26 mouse cellular contexts compared by ENCODE assay signal in genomic region chr17:49240097-49240496, GRCm38 (mm10).
A peak's percentile ranks its signal among the peaks of the same experiment; 100 is the strongest.
DNase-seq lines count a peak whose midpoint lies in the region; ATAC-seq and TF ChIP-seq lines count a peak whose summit lies in the region.
"Had no signal": no experiment of that assay in that cellular context is flagged by ENCODE, and none has a peak within 500 bp of the region (broad histone marks: within the 10 kb centered on the region; RNA-seq: fewer than 3 reads in every experiment).

No protein-coding gene starts in this region.

- peaks cover 15% of the 10 kb centered on the region for H3K4me1 ChIP-seq in limb, embryonic 15.5 days
- no peaks in the 10 kb centered on the region for H3K4me1 ChIP-seq in limb, embryonic 10.5 days
- H3K4me1 ChIP-seq: embryonic facial prominence, embryonic 13.5 days; embryonic facial prominence, embryonic 15.5 days; forebrain, embryonic 10.5 days; forebrain, embryonic 12.5 days had no signal

- DNase-seq in cerebellum, postnatal 14 days: peak; percentile 45 to 54
- no peak for DNase-seq in cerebellum, adult 8-10 months
- DNase-seq in layer of hippocampus, adult 2 months (ENCODE audit: low spot score in 2 of 2): no peak
- no peak for DNase-seq in layer of hippocampus, adult 9-10 months (ENCODE audit: low spot score)
- no peak for DNase-seq in limb, embryonic 10.5 days (ENCODE audit: low spot score)
- peak; percentile 8 for DNase-seq in Muller cell, postnatal 12 days (ENCODE audit: inconsistent ontology term)
- no peak for DNase-seq in B cell, adult 2 months
- DNase-seq: adrenal gland, adult 2 months; adrenal gland, postnatal 10 days; adrenal gland, postnatal 25 days; cerebellum, adult 11 months; cerebellum, adult 18-20 months; cerebellum, adult 9-10 months; cerebellum, postnatal 36 days; embryo, embryonic 11 days had no signal

- no peak overlapping the region for H3K4me3 ChIP-seq in layer of hippocampus, adult 2 months
- no peak overlapping the region for H3K4me3 ChIP-seq in limb, embryonic 15.5 days
- no peak overlapping the region for H3K4me3 ChIP-seq in limb, embryonic 10.5 days
- H3K4me3 ChIP-seq: embryonic facial prominence, embryonic 13.5 days; embryonic facial prominence, embryonic 15.5 days; erythroblast, embryonic 14.5 days; forebrain, embryonic 10.5 days; forebrain, embryonic 12.5 days had no signal

- H3K27ac ChIP-seq in layer of hippocampus, adult 2 months: 0 out of 2 replicates have a peak overlapping the region, but pooled peaks have one; percentile 19
- H3K27ac ChIP-seq in limb, embryonic 15.5 days: peak overlapping the region; percentile 47; the same call in 1 of the 2 replicates
- no peak overlapping the region for H3K27ac ChIP-seq in limb, embryonic 10.5 days
- H3K27ac ChIP-seq: embryonic facial prominence, embryonic 13.5 days; embryonic facial prominence, embryonic 15.5 days; forebrain, embryonic 12.5 days had no signal

- no peak overlapping the region for H3K9ac ChIP-seq in limb, embryonic 15.5 days
- H3K9ac ChIP-seq: embryonic facial prominence, embryonic 13.5 days; embryonic facial prominence, embryonic 15.5 days; forebrain, embryonic 12.5 days had no signal

- no peaks in the 10 kb centered on the region for H3K36me3 ChIP-seq in limb, embryonic 15.5 days
- no peaks in the 10 kb centered on the region for H3K36me3 ChIP-seq in limb, embryonic 10.5 days
- H3K36me3 ChIP-seq: embryonic facial prominence, embryonic 13.5 days; embryonic facial prominence, embryonic 15.5 days; forebrain, embryonic 10.5 days; forebrain, embryonic 12.5 days; G1E had no signal

- H3K4me2 ChIP-seq in limb, embryonic 15.5 days: no peak overlapping the region
- H3K4me2 ChIP-seq: embryonic facial prominence, embryonic 13.5 days; embryonic facial prominence, embryonic 15.5 days; forebrain, embryonic 12.5 days had no signal

- peak; percentile 56; the same call in 1 of the 2 replicates for ATAC-seq in limb, embryonic 15.5 days (ENCODE audit: insufficient number of reproducible peaks, low FRiP score, low TSS enrichment, low read depth)
- ATAC-seq: CD4-positive, CD25-positive, alpha-beta regulatory T cell, adult 4 months; forebrain, embryonic 14.5 days; forebrain, embryonic 16.5 days had no signal

- H3K9me3 ChIP-seq in limb, embryonic 15.5 days: no peaks in the 10 kb centered on the region
- no peaks in the 10 kb centered on the region for H3K9me3 ChIP-seq in limb, embryonic 10.5 days (replicated peaks)
- H3K9me3 ChIP-seq: embryonic facial prominence, embryonic 13.5 days; embryonic facial prominence, embryonic 15.5 days; forebrain, embryonic 12.5 days had no signal

- TF ChIP-seq CTCF in layer of hippocampus, adult 2 months (conservative IDR thresholded peaks at IDR 0.05): no peak

- H3K27me3 ChIP-seq in limb, embryonic 15.5 days: peaks cover 3% of the 10 kb centered on the region; the same call in 1 of the 2 replicates
- H3K27me3 ChIP-seq in limb, embryonic 10.5 days (ENCODE audit: low read depth, poor library complexity, severe bottlenecking): no peaks in the 10 kb centered on the region
- H3K27me3 ChIP-seq: CH12.LX; embryonic facial prominence, embryonic 15.5 days; forebrain, embryonic 12.5 days had no signal

Comparison
In these comparisons a context has a peak if more than half of its experiments do, and no peak if none do; other contexts are left out.
1. DNase-seq: peak in cerebellum, postnatal 14 days (2 of 2) and Muller cell, postnatal 12 days (single experiment); none in cerebellum, adult 8-10 months (single experiment), layer of hippocampus, adult 2 months (0 of 2), layer of hippocampus, adult 9-10 months (single experiment), limb, embryonic 10.5 days (single experiment) and B cell, adult 2 months (0 of 2).